Mouse (Mus musculus): Measurements from ENCODE around the gene Cd4. TPM values are rescaled to one million over a fixed set of nuclear protein-coding genes. Genes with fewer than 3 reads are reported as not detected.

The Cd4 gene
- polyA plus RNA-seq (2016; fragmentation: Nextera tagmentation; extraction: Ambion mirVana), result 0.20 TPM in 1 of 2 replicates, not detected in the other

DNA sequence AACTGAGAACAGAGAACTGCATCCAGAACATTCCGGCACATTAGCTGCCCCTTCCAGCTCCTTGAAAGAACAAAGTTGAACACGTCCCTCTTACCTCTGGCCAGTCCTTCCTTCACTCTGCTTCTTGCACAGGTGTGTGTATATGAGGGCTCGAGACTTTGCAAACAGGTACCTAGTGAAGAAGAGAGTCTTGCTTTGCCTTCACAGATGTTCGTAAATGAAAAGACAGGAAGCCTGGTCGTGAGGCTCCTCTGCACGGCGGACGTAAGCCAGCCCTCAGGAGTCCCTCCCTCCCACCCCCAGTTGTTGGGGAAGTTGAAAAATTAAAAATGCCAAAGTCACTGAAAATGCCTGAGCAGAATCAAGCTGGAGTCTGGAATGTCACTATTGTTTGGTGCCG is at the start of gene Cd4:
TSS of gene Cd4 (minus strand) at position 236 of the 400 bp plus-strand sequence.
- H3K9me3 ChIP-seq, result no peaks in the 10 kb centered on the region
- no peaks in the 10 kb centered on the region for H3K36me3 ChIP-seq
- no peak within 1 kb of the TSS for H3K4me2 ChIP-seq (replicated peaks)
- H3K27ac ChIP-seq (replicated peaks), result no peak within 1 kb of the TSS
- H3K27me3 ChIP-seq, result no peaks in the 10 kb centered on the region
- H3K4me3 ChIP-seq, result no peak within 1 kb of the TSS
- ATAC-seq (ENCODE audit: low FRiP score, low read depth), result no peak
- WGBS, result 92% methylated on average over 9 of the region's 9 CpGs
- no peak within 1 kb of the TSS for H3K9ac ChIP-seq (replicated peaks)
- no peaks in the 10 kb centered on the region for H3K4me1 ChIP-seq

DNA sequence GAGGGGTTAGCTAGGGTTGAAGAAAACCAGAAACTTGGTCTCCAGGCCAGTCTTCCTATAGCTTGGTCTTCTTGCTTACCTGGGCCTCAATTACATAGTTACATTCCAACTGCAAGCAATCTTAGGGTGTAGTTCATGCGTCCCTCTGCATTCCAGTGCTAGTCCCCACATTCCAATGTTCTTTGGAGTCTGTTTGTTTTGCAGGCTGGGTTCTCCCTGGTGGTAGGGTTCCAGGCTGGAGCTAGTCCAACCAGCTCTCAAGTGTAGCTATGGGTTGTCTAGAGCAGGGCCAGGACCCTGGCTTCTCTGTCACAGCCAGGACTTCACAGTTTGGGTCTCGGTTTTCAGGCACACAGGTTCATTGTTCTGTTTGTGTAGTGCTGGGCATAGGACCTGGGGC is 49.5 kb upstream of the Cd4 start:
- H3K4me2 ChIP-seq (replicated peaks), result no peak overlapping the region
- H3K27ac ChIP-seq (replicated peaks), result no peak overlapping the region
- H3K27me3 ChIP-seq, result no peaks in the 10 kb centered on the region
- H3K9me3 ChIP-seq, result no peaks in the 10 kb centered on the region
- peaks cover 67% of the 10 kb centered on the region for H3K36me3 ChIP-seq
- WGBS, result 89% methylated on average over 2 of the region's 2 CpGs
- peaks cover 5% of the 10 kb centered on the region for H3K4me1 ChIP-seq
- no peak overlapping the region for H3K9ac ChIP-seq (replicated peaks)
- H3K4me3 ChIP-seq, result no peak overlapping the region
- no peak for ATAC-seq (ENCODE audit: low FRiP score, low read depth)

DNA sequence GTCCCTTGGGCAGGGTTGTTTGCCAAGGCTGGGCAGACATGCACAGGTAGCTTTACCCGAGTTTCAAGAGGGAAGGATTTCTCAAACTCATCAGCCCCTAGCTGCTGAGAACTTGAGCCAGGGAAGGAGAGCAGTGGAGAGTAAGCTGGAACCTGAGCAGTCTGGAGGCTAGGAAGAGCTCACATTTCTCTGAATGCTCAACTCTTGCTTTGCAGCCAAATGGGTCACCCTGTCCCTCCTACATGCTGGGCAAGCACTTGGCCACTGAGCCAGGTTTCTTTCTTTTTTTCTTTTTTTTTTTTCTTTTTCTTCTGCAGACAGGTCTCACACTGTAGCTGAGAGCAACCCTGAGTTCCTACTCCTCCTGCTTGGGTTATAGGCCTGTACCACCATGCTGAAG is 48.7 kb upstream of the Cd4 start:
- H3K4me3 ChIP-seq, result no peak overlapping the region
- H3K4me2 ChIP-seq (replicated peaks), result no peak overlapping the region
- WGBS, result 79% methylated on average over 1 of the region's 1 CpGs
- no peak for ATAC-seq (ENCODE audit: low FRiP score, low read depth)
- no peaks in the 10 kb centered on the region for H3K9me3 ChIP-seq
- H3K4me1 ChIP-seq, result peaks cover 12% of the 10 kb centered on the region
- peaks cover 67% of the 10 kb centered on the region for H3K36me3 ChIP-seq
- H3K27ac ChIP-seq (replicated peaks), result no peak overlapping the region
- H3K27me3 ChIP-seq, result no peaks in the 10 kb centered on the region
- no peak overlapping the region for H3K9ac ChIP-seq (replicated peaks)

DNA sequence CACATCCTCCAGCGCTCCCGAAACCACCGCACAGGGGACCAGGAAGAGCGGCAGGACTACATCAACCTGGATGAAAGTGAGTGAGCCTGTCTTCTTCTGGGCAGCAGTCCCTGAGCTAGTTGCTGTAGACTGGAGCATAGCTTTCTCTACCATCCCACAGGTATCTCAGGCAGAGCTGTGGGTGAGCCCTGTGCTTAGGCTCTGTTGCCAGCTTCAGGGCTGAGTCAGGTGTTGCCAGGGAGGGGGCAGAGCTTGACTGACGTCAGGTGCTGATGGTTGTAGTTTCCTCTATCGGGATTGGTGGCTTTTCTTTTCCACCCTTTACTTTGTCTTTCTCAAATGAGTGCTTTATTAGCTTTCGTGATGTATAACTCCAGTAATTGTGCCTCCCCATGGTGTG is 46.6 kb upstream of the Cd4 start:
- Histone ChIP-seq H3K27me3 (no peaks in the 10 kb centered on the region), H3K36me3 (peaks cover 66% of the 10 kb centered on the region), H3K9me3 (no peaks in the 10 kb centered on the region), H3K27ac (replicated peaks) (no peak overlapping the region), H3K4me2 (replicated peaks) (no peak overlapping the region), H3K4me1 (peaks cover 17% of the 10 kb centered on the region), H3K9ac (replicated peaks) (0 out of 2 replicates have a peak overlapping the region, but pooled peaks have one; percentile 5), H3K4me3 (no peak overlapping the region)
- no peak for ATAC-seq (ENCODE audit: low FRiP score, low read depth)
- WGBS, result 95% methylated on average over 7 of the region's 7 CpGs

DNA sequence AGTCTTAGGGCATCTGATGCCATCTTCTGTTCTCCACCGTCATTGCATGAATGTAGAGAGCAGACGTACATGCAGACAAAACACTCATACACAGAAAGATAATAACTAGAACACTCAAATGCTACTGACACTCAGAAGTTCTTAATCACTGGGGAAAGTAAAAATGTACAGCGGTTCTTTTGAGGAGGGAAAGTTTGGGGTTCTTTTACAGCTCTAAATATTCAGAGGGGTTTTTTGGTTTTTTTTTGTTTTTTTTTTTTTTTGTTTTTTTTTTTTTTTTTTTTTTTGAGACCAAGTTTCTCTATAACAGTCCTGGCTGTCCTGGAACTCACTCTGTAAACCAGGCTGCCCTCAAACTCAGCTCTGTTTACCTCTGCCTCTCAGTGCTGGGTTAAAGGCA is 45.1 kb upstream of the Cd4 start:
- H3K27me3 ChIP-seq, result no peaks in the 10 kb centered on the region
- no peak overlapping the region for H3K27ac ChIP-seq (replicated peaks)
- peaks cover 17% of the 10 kb centered on the region for H3K4me1 ChIP-seq
- no peak overlapping the region for H3K9ac ChIP-seq (replicated peaks)
- peak overlapping the region; percentile 91; the same call in 1 of the 2 replicates for H3K4me2 ChIP-seq (replicated peaks)
- no peak overlapping the region for H3K4me3 ChIP-seq
- peaks cover 52% of the 10 kb centered on the region for H3K36me3 ChIP-seq
- 96% methylated on average over 3 of the region's 3 CpGs for WGBS
- no peaks in the 10 kb centered on the region for H3K9me3 ChIP-seq
- no peak for ATAC-seq (ENCODE audit: low FRiP score, low read depth)

DNA sequence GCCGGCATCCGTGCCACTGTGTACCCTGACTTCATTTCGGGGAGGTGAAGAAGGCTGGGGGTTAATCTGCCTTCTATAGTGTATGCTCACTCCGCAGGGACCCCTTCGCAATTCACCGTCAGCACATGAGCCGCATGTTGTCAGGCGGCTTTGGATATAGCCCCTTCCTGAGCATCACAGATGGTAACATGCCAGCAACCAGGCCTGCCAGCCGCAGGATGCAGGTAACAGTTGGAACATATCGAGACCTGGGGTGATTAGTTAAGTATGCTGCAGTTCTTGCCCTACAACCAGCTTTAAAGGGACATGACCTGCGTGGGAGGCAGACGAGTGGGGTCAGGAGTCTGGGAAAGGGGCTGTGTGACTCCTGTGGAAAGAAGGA is 44.3 kb upstream of the Cd4 start:
- Histone ChIP-seq H3K27me3 (no peaks in the 10 kb centered on the region), H3K36me3 (peaks cover 45% of the 10 kb centered on the region), H3K9ac (replicated peaks) (peak overlapping the region; percentile 98), H3K4me2 (replicated peaks) (peak overlapping the region; percentile 91), H3K4me3 (peak overlapping the region; percentile 95), H3K4me1 (peaks cover 17% of the 10 kb centered on the region), H3K27ac (replicated peaks) (peak overlapping the region; percentile 96), H3K9me3 (no peaks in the 10 kb centered on the region)
- no peak for ATAC-seq (ENCODE audit: low FRiP score, low read depth)
- WGBS, result 46% methylated on average over 12 of the region's 12 CpGs

DNA sequence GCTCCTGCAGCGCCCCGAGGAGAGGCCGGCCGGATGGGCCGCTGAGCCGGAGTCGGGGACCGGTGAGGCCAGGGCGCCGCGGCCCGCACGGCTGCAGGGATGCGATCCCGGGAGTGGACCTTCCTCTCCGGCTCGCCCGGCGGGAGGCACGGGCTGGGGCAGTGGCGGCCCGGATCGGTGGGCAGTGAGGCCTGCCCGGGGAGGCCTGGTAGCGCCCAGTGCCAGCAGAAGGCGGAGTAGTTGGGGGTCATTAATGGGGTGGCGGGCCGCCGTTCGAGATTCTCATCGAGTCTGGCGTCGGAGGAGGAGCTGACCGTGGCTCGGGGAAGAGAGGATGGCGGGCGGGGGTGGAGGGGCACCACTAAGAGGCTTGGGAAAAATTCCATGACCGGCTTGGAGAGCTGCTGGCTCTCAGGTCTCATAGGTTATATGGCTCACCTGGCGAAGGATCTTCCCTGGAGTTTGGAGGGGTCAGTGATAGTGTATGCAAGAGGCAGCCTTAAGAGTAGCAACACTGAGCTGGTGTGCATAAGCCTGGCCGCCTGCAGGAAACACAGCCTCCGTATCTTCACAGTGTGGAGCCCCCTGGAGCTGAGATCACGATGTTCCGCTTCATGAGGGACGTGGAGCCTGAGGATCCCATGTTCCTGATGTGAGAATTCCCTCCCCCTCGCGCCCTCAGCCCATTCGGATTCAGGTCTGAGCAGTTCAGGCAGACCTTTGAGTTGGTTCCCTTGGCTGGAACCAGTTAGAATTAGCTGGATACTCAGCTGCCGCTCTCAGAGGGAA is 43.7 kb upstream of the Cd4 start:
- WGBS, result 1% methylated on average over 48 of the region's 48 CpGs
- Histone ChIP-seq H3K27me3 (no peaks in the 10 kb centered on the region), H3K9me3 (no peaks in the 10 kb centered on the region), H3K4me2 (replicated peaks) (peak overlapping the region; percentile 91), H3K9ac (replicated peaks) (peak overlapping the region; percentile 98), H3K4me3 (peak overlapping the region; percentile 95), H3K4me1 (peaks cover 17% of the 10 kb centered on the region), H3K36me3 (peaks cover 40% of the 10 kb centered on the region), H3K27ac (replicated peaks) (peak overlapping the region; percentile 96)
- ATAC-seq (ENCODE audit: low FRiP score, low read depth), result peak; percentile 17

DNA sequence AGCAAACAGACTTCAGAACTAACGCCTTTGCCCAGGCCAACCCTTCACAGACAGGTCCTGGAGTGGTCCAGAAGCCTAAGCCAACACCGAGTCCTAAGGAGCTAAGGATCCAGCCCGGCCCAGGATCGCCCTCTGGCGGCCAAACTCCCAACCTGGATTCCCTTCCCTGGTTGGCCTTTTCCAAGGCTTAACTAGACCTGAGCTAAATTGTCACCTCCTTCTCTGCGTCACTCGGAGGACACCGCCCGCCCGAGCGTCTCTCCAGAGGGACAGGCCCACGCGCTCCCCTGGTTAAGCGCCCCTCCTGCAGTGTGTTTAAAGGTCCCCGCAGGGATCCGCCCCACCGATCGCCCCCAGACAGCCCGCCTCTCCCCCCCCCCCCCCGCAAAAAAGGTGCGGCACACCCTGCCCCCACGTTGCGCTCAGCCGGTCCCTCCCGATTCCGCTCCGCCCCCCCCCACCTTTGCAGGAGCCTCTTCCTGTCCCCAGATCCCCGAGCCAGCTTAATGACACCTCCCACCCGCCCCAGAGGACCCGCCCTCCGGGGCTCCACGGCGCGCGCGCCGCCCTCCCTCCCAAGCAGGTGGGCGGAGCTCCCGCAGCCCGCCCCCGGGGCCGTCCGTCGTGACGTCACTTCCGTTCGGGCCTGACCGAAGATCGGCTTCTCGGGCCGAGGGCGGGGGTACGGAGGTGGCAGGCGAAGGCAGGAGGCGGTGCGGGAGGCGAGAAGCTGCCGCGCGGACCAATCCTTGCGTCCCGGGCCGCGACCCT is 42.9 kb upstream of the Cd4 start, which contains the start of gene Mlf2:
TSS of gene Mlf2 (plus strand) at position 633 of the 771 bp plus-strand sequence.
- Histone ChIP-seq H3K27me3 (0 out of 2 replicates have a peak, but pooled peaks cover 4% of the 10 kb centered on the region), H3K9me3 (no peaks in the 10 kb centered on the region), H3K4me2 (replicated peaks) (peak within 1 kb of the TSS; percentile 91), H3K36me3 (peaks cover 32% of the 10 kb centered on the region), H3K27ac (replicated peaks) (peak within 1 kb of the TSS; percentile 96), H3K4me3 (peak within 1 kb of the TSS; percentile 95), H3K9ac (replicated peaks) (peak within 1 kb of the TSS; percentile 98), H3K4me1 (peaks cover 17% of the 10 kb centered on the region)
- ATAC-seq (ENCODE audit: low FRiP score, low read depth), result peak; percentile 92
- under 1% methylated on average over 48 of the region's 64 CpGs for WGBS

DNA sequence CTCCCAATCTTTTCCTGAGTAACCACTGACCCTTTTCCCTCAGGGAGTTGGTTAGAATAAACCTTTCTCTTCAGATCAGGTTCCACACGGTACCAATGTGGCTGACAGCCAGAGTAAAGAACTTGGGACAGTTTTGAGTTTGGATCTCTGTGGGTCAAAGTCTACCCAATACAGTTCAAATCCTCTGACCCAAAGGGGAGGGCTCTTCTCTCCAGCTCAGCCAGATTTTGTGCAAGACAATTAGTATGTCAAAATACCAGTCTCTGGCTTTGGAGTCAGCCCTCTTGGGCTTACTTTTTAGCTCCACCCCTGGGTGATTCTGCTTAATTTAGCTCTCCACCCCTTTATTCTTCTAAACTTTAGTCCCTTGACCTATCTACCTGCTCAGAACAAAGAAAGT is 42.2 kb upstream of the Cd4 start:
- Histone ChIP-seq H3K4me2 (replicated peaks) (peak overlapping the region; percentile 91), H3K27me3 (0 out of 2 replicates have a peak, but pooled peaks cover 5% of the 10 kb centered on the region), H3K9me3 (no peaks in the 10 kb centered on the region), H3K27ac (replicated peaks) (peak overlapping the region; percentile 96), H3K9ac (replicated peaks) (peak overlapping the region; percentile 98; the same call in 1 of the 2 replicates), H3K36me3 (peaks cover 25% of the 10 kb centered on the region), H3K4me1 (peaks cover 17% of the 10 kb centered on the region), H3K4me3 (peak overlapping the region; percentile 95)
- peak; percentile 0; the same call in 1 of the 2 replicates for ATAC-seq (ENCODE audit: low FRiP score, low read depth)
- 28% methylated on average over 1 of the region's 1 CpGs for WGBS

DNA sequence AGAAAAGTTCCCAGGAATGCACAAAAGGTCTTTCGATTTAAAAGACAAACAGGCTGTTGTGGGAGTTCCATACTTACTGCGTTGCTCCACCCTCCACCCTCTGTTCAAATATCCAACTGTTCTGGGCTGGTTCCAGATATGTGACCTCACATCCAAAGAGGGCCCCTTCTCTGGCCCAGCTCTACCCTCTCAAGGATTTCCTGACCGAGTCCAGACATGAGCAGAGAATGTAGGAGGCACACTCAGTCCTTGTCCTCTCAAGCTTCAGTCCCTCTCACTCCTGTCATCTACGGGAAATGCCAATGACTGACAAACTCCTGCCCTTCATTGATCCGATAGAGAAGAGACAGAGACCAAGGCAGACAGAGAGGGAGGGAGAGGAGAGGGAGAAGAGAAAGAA is 37.9 kb upstream of the Cd4 start:
- no peak for ATAC-seq (ENCODE audit: low FRiP score, low read depth)
- H3K36me3 ChIP-seq, result no peaks in the 10 kb centered on the region
- H3K9ac ChIP-seq (replicated peaks), result no peak overlapping the region
- 54% methylated on average over 5 of the region's 5 CpGs for WGBS
- no peak overlapping the region for H3K4me3 ChIP-seq
- no peak overlapping the region for H3K4me2 ChIP-seq (replicated peaks)
- peaks cover 15% of the 10 kb centered on the region for H3K4me1 ChIP-seq
- 0 out of 2 replicates have a peak, but pooled peaks cover 5% of the 10 kb centered on the region for H3K27me3 ChIP-seq
- H3K27ac ChIP-seq (replicated peaks), result no peak overlapping the region
- H3K9me3 ChIP-seq, result no peaks in the 10 kb centered on the region

DNA sequence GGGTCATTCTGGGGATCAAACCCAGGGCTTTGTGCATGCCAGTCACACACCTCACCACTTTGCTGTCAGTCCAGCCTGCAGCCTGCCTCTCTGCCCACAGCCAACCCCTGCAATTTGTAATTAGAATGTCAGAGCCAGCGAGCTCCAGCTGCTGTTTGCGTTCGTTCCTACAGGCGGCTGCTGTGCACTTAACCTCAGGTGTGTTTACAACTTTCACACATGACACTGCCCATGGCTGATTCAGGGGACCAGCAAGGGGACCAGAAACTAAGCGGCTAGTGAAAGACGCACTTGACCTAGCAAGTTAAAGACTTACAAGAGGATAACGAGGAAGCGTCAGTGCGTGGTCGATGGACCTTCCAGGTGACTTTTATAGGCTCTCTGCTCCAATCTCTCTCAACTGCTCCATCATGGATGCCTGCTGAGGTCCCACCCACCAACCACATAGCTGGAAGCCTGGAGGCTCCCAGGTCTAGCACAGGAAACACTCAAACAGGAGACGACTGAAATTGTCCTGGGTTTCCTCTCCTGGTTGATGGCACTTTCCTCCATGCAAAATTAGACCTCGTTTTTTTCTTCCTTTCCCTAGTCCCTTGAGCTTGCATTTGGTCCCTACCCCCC is 37.3 kb upstream of the Cd4 start:
- WGBS, result 38% methylated on average over 12 of the region's 12 CpGs
- Histone ChIP-seq H3K36me3 (no peaks in the 10 kb centered on the region), H3K4me1 (peaks cover 18% of the 10 kb centered on the region), H3K4me3 (no peak overlapping the region), H3K9me3 (no peaks in the 10 kb centered on the region), H3K27ac (replicated peaks) (no peak overlapping the region), H3K4me2 (replicated peaks) (no peak overlapping the region), H3K9ac (replicated peaks) (no peak overlapping the region), H3K27me3 (0 out of 2 replicates have a peak, but pooled peaks cover 5% of the 10 kb centered on the region)
- no peak for ATAC-seq (ENCODE audit: low FRiP score, low read depth)
